Mouse (Mus musculus): Measurements from ENCODE around the gene Robo4. TPM values are rescaled to one million over a fixed set of nuclear protein-coding genes. Genes with fewer than 3 reads are reported as not detected.

Robo4 gene
- polyA plus RNA-seq (2017; shearing (Covaris generic)): not detected

GRCm38 (mm10) chr9:37401802-37402201, at the start of gene Robo4:
Gene Robo4, plus strand, starts transcription at chr9:37401897.

DNA sequence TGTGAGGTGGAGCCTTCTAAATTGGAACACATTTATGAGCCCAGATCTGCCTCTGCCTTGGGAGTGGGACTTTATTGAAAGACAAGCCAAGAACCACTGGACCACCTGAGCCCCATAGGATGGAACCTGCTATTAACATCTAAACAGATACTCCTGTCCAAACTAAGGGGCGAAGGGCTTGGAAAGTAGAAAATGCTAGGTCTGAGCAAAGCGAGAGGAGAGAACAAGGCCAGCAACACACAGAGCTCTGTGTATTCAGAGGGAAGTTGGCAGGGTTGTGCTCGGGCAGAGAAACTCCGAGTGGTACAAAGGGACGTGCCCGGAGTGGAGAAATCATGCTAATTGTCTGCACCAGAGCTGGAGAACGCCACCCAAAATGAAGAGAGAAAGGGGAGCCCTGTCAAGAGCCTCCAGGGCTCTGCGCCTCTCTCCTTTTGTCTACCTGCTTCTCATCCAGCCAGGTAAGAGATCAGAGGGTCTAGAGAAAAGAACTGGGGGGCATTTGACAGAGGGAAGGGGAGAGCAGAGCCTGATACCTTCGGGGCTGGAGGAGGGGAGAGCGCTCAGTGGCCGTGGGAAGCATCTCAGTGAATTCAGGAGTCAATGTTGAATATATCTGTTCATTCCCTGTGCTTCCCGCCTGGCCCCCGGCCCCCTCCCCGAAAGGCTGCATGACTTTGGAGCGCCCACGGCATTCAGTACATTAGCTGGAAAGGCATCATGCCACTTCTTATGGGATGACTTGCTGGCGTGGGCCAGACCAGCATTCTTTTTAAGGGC, 34.2 kb upstream of the Robo4 start, which contains the start of gene Hepacam:
Gene Hepacam (plus strand): TSS at position 51 of the 780 bp plus-strand sequence.

GRCm38 (mm10) chr9:37432720-37433421, 31.2 kb downstream of the Robo4 start, which contains the start of gene Robo3:
Gene Robo3, minus strand, starts transcription at chr9:37433246.

Other genes starting within 250 kb of the Robo4 start
- gene Tmem218, start 193.7 kb upstream of the Robo4 start, polyA plus RNA-seq (2017; shearing (Covaris generic)): 1.7 TPM
- gene Slc37a2, start 146.2 kb upstream of the Robo4 start, polyA plus RNA-seq (2017; shearing (Covaris generic)): 2.2 TPM
- 6.8 TPM for gene Ccdc15, start 53.5 kb upstream of the Robo4 start, polyA plus RNA-seq (2017; shearing (Covaris generic))
- not detected for gene Hepacam, start 34.5 kb upstream of the Robo4 start, polyA plus RNA-seq (2017; shearing (Covaris generic))
- gene Robo3, start 31.3 kb downstream of the Robo4 start, polyA plus RNA-seq (2017; shearing (Covaris generic)): not detected
- 36.4 TPM for gene Msantd2, start 87.4 kb downstream of the Robo4 start, polyA plus RNA-seq (2017; shearing (Covaris generic))
- not detected for gene Esam, start 126.2 kb downstream of the Robo4 start, polyA plus RNA-seq (2017; shearing (Covaris generic))
- not detected for gene Vsig2, start 137.4 kb downstream of the Robo4 start, polyA plus RNA-seq (2017; shearing (Covaris generic))
- gene Nrgn, start 151.0 kb downstream of the Robo4 start, polyA plus RNA-seq (2017; shearing (Covaris generic)): not detected
- gene Siae, start 153.8 kb downstream of the Robo4 start, polyA plus RNA-seq (2017; shearing (Covaris generic)): 8.1 TPM
- not detected for gene Spa17, start 211.8 kb downstream of the Robo4 start, polyA plus RNA-seq (2017; shearing (Covaris generic))

Data from naive thymus-derived CD4-positive, alpha-beta T cell, adult 5 months (primary cell).